Mouse (Mus musculus) left cerebral cortex, postnatal 10 days (tissue): ENCODE measurements at regions not wholly inside any gene's neighbourhood (a gene's known extent, or its start where the extent isn't known, plus 50 kb on each side); places are given as distances from the start of the nearest gene placed in this dataset.

Experiments used
- DNase-seq, 2 experiments: peaks; one replicate each; pipeline ENCODE4 v3.0.0; 2021 to 2022; ENCODE audit warnings: low spot score in 2 of 2, mixed read lengths in 1 of 2; ENCODE audit errors: extremely low spot score in 1 of 2
- intact Hi-C: fragments of 180-260 bp; cut with DNase I; formaldehyde crosslinking; loops from one replicate; pipeline ENCODE4 v1.15.1; 2025

- intact Hi-C loops = no loop called here
These were observed 900.1 kb downstream of the Efnb2 start for GRCm38 (mm10) chr8:7760987-7761386.

GRCm38 (mm10) chr8:7732726-7733125 lies 928.3 kb downstream of the Efnb2 start:
- intact Hi-C loops = no loop called here
- no peak for DNase-seq

More at GRCm38 (mm10) chr8:7760987-7761386, 900.1 kb downstream of the Efnb2 start:
- peak in 1 of 2 experiments; percentile 6 for DNase-seq

GRCm38 (mm10) chr8:7721880-7722279 lies 939.2 kb downstream of the Efnb2 start:
- intact Hi-C loops = no loop called here
- DNase-seq = no peak

GRCm38 (mm10) chr8:7718898-7719696 lies 941.9 kb downstream of the Efnb2 start:
- intact Hi-C loops = no loop called here
- DNase-seq = peak; percentile 15 to 63

- intact Hi-C loops = no loop called here
- DNase-seq = no peak
These were observed 950.3 kb downstream of the Efnb2 start for GRCm38 (mm10) chr8:7710764-7711163.

GRCm38 (mm10) chr8:7709406-7709805 lies 951.6 kb downstream of the Efnb2 start:
- intact Hi-C loops = no loop called here
- DNase-seq = no peak

GRCm38 (mm10) chr8:7691355-7691996 lies 969.6 kb downstream of the Efnb2 start:
- intact Hi-C loops = no loop called here
- no peak for DNase-seq

- no peak for DNase-seq
- intact Hi-C loops = no loop called here
These were observed 1007.2 kb downstream of the Efnb2 start for GRCm38 (mm10) chr8:7653804-7654203.
